Mouse (Mus musculus) cerebellum, adult 2 months (tissue): ENCODE measurements around the gene Arglu1. TPM values are rescaled to one million over a fixed set of nuclear protein-coding genes. Genes with fewer than 3 reads are reported as not detected.

Experiments
- DNase-seq, 2 experiments: peaks; one replicate each; pipeline ENCODE4 v3.0.0; 2021
- H3K27ac ChIP-seq: fragments of 200-500 bp; 2 replicates; pipeline ENCODE4 v1.5.1; 2012; ENCODE audit warnings: low read length, control low read depth, inconsistent platforms; ENCODE audit not compliant: insufficient read depth
- H3K27me3 ChIP-seq: fragments of 200-500 bp; 2 replicates; pipeline ENCODE4 v1.6.1; 2012; ENCODE audit warnings: inconsistent platforms, mild to moderate bottlenecking, low read length, moderate library complexity; ENCODE audit not compliant: control insufficient read depth, insufficient read depth
- H3K4me1 ChIP-seq: fragments of 200-500 bp; 2 replicates; pipeline ENCODE4 v1.6.1; 2011; ENCODE audit warnings: low read length; ENCODE audit not compliant: control insufficient read depth, insufficient read depth
- H3K4me3 ChIP-seq: fragments of 200-500 bp; replicated peaks from 2 replicates; pipeline ENCODE3; 2011; ENCODE audit warnings: mild to moderate bottlenecking, low read depth, low read length, control low read depth; ENCODE audit not compliant: insufficient read depth
- CTCF ChIP-seq: fragments of 200-500 bp; IDR thresholded peaks from 2 replicates; pipeline ENCODE4 v1.5.1; 2011; ENCODE audit warnings: low read depth, mild to moderate bottlenecking, control low read depth, low read length, moderate library complexity, borderline replicate concordance; ENCODE audit not compliant: insufficient read depth
- POLR2A ChIP-seq: fragments of 200-500 bp; IDR thresholded peaks from 2 replicates; pipeline ENCODE4 v1.6.1; 2011; ENCODE audit warnings: low read length, control low read depth, borderline replicate concordance; ENCODE audit not compliant: insufficient read depth
- WGBS: fragments of 180-500 bp; shearing (Covaris S2); methylation state at CpG from one replicate; pipeline ENCODE4 v1.1.7; 2018; 5-methylcytosine and 5-hydroxymethylcytosine counted together
- polyA plus RNA-seq: library from polyadenylated mRNA; depleted of rRNA; stranded (reverse); fragments of >200 nt; gene quantifications from 2 replicates; pipeline ENCODE4 v1.2.3, GENCODE M21; 2012

The Arglu1 gene
- polyA plus RNA-seq, 1 experiment = 106 TPM

DNA sequence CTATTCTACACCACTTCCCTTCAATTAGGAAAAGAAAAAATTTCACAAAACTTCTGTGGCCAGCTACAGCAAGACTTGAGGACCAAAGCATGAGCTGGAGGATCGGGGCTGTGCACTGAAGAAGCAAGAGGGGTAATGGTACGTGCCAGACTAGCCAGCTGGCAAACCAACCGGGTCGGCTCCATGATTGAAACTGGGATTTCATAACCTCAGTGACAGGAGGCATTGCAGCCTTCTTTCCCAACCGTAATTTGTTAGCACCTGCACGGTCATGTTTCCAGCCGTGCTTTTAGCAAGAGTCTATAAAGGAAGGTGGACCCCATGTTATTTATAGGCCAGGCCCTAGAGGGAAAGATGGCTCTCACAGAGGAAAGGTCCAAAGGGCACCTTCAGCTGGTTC is 41.6 kb downstream of the Arglu1 start:
- Histone ChIP-seq H3K27me3 (no peaks in the 10 kb centered on the region), H3K4me1 (peaks cover 3% of the 10 kb centered on the region; the same call in 1 of the 2 replicates), H3K4me3 (no peak overlapping the region), H3K27ac (no peak overlapping the region)
- 78% methylated on average over 7 of the region's 7 CpGs for WGBS
- TF ChIP-seq POLR2A = no peak
- no peak for TF ChIP-seq CTCF
- DNase-seq = no peak

DNA sequence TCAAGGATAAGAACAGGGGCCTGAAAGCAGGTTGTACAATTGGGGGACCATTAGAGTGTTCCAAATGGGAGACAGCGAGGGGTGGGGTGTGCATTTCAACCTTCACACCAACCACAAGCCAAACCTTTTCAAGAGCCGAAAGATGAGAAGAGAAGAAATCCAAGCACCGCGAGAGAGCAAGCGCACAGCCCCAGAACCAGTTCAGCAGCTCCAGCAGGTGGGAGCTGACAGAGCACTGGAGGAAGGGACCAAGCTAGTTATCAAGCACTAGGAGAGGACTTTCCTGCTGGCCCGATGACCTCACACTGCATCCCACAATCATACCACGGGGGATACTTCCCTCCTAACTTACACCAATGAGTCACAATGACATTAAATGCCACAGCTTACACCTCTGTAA is 42.5 kb downstream of the Arglu1 start:
- H3K4me3 ChIP-seq = no peak overlapping the region
- TF ChIP-seq POLR2A (no peak), CTCF (no peak)
- peaks cover 3% of the 10 kb centered on the region; the same call in 1 of the 2 replicates for H3K4me1 ChIP-seq
- DNase-seq = no peak
- no peaks in the 10 kb centered on the region for H3K27me3 ChIP-seq
- no peak overlapping the region for H3K27ac ChIP-seq
- WGBS = 91% methylated on average over 7 of the region's 7 CpGs

DNA sequence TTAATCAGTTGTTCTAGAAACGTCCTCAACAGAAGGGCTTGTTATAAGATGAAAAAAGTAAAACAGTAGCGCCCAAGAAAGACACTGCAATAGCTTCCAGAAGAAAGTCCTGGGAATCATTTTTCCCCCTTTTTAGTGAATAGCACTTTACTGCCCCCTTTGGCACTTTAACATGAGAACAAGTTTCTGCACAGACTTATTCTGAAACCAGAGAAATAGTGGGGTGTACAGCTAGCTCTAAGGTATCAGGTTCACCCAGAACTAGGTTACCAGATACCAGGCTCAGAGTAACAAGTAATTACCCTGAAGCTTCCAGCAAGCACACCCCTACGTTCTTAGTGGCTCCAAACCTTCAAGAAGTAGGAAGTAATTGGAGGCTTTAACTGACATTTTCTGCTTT is 43.0 kb downstream of the Arglu1 start:
- 84% methylated on average over 3 of the region's 3 CpGs for WGBS
- Histone ChIP-seq H3K27ac (no peak overlapping the region), H3K4me1 (peaks cover 3% of the 10 kb centered on the region; the same call in 1 of the 2 replicates), H3K4me3 (no peak overlapping the region), H3K27me3 (no peaks in the 10 kb centered on the region)
- TF ChIP-seq POLR2A = no peak
- TF ChIP-seq CTCF = no peak
- DNase-seq = no peak

DNA sequence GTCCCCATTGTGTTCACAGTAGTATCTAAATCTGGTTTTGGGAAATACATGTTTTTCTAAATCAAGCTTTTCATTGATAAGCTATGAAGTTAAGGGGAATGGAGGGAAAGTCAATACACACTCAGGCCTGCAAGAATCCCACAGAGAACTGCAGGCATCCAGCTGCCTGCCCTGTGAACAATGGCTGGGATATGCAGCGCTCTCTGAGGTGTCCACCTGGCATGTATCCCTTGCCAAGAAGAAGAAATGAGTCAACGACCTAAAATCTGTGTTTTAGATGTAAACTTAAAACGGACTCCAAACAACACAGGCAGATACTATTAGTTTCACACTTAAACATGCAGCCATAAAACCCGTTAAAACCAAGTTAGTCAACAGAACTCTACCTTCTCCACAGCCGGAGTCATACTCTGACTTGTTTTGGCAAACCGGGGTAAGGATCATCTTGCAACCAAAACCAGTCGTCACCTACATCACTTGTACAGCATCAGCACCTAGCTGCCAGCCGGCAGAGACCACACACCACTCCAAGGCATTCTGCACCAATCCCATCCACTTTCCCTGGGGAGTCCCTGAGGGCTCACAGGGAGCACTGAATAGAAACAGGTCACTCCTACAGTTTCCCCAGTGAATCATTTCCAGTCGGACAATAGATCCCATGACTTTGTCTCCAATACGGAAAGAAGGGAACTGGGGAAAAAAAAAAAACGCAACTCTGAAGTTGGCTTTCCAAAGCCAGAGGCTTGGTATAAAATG is 46.0 kb downstream of the Arglu1 start:
- Histone ChIP-seq H3K4me3 (no peak overlapping the region), H3K4me1 (peaks cover 3% of the 10 kb centered on the region; the same call in 1 of the 2 replicates), H3K27ac (no peak overlapping the region), H3K27me3 (no peaks in the 10 kb centered on the region)
- 67% methylated on average over 11 of the region's 11 CpGs for WGBS
- TF ChIP-seq CTCF (no peak), POLR2A (no peak)
- DNase-seq = no peak

DNA sequence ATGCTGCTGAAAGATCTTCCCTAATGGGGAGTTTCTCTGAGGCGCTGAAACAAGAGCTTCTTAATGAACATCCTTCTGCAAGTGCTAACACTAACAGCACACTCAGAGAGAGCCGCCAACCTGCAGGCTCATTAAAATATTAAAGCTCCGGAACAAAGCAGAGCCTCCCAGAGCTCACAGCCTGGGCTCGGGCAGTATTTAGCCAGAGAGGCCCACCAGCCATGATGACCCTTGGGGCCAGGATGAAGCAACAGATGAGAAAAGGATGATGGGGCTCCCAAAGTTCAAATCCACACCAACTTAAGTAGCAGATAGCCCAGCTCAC is 50.1 kb downstream of the Arglu1 start:
- peaks cover 3% of the 10 kb centered on the region; the same call in 1 of the 2 replicates for H3K4me1 ChIP-seq
- DNase-seq = no peak
- no peaks in the 10 kb centered on the region for H3K27me3 ChIP-seq
- no peak overlapping the region for H3K4me3 ChIP-seq
- H3K27ac ChIP-seq = no peak overlapping the region
- 54% methylated on average over 4 of the region's 4 CpGs for WGBS
- TF ChIP-seq CTCF (no peak), POLR2A (no peak)

DNA sequence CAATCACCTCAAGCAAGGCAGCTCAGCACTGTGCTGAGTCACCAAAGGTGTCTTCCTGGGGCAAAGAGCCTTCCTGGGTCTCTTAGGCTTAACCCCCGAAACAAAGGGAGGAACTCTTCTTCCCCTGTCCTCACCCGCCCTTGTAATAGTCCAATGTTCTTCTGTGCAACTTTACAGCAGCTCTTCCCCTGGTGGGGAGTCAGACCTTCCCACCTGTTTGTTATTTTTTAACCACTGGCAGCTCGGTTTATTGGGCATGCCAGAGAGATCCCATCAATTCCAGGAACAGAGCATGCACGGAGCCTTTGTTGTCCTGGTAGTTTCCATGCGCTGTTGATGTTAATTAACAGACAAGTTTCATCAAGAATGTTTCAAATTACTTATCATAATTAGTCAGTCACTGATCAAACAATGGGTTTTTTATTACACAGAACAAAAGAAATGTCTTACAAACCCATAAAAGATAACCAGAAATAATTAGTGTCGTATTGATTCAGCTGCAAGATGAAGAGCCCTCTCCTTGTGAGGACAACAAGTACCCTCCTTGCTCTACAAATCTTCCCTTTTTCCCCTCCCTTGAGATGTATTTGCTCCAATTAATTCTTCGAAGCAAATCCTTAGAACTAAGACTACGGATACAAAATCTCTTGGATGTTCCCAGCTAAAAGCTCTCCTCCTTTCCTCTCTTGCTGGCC is 50.6 kb downstream of the Arglu1 start:
- TF ChIP-seq POLR2A (no peak), CTCF (no peak)
- no peak for DNase-seq
- Histone ChIP-seq H3K4me1 (peaks cover 3% of the 10 kb centered on the region; the same call in 1 of the 2 replicates), H3K27me3 (no peaks in the 10 kb centered on the region), H3K27ac (no peak overlapping the region), H3K4me3 (no peak overlapping the region)
- WGBS = 68% methylated on average over 8 of the region's 8 CpGs

DNA sequence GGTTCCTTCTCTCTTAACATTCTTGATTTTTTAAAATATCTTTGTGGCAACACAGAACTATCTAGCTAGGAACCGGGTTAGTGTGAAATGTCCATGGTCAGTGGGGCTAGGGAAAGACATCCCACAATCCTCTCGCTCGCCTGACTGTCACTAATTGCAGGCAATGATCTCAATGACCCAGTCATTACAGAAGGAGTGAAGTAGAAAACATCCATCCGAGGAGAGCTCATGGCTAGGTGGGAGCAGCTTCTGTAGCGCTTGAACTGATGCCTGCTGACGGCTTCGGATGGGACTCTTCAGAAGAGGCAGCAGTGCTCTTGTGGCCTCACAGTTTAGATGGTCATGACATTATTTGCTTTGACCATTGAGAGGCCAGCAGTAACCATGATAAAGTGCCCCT is 58.9 kb downstream of the Arglu1 start:
- DNase-seq = no peak
- no peak overlapping the region for H3K27ac ChIP-seq
- no peaks in the 10 kb centered on the region for H3K4me1 ChIP-seq
- 86% methylated on average over 7 of the region's 7 CpGs for WGBS
- H3K4me3 ChIP-seq = no peak overlapping the region
- no peak for TF ChIP-seq POLR2A
- no peak for TF ChIP-seq CTCF
- H3K27me3 ChIP-seq = no peaks in the 10 kb centered on the region

DNA sequence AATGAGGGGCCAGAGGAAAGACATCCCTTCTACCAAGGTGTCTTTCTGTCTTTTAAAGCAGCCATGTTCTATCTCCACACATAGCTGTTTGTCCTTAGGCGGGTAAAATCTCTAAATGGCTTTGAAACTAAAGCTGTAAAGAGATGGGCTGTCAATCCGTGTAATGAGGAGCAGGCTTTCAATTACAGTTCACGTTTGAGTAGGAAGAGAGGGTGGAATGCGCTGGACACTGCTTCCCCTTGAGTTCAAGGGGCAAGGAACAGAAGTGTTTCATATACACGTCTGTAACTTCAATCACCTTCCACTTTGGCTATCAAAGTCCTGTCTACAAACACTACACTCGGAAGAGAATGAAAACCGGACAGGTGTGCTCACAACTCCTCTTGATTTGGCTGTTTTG is 66.3 kb downstream of the Arglu1 start:
- Histone ChIP-seq H3K4me1 (peaks cover 7% of the 10 kb centered on the region; the same call in 1 of the 2 replicates), H3K27ac (no peak overlapping the region), H3K4me3 (no peak overlapping the region), H3K27me3 (no peaks in the 10 kb centered on the region)
- TF ChIP-seq CTCF = no peak
- WGBS = 92% methylated on average over 7 of the region's 7 CpGs
- no peak for DNase-seq
